Mouse (Mus musculus): ENCODE results near the gene Slc25a38. TPM values are rescaled to one million over a fixed set of nuclear protein-coding genes. Genes with fewer than 3 reads are reported as not detected.
A peak's percentile ranks its signal among the peaks of the same experiment; 100 is the strongest.
"Not testable (repeated sequence)": the region's sequence is repeated elsewhere in the genome, so short reads cannot be mapped to it uniquely, and the experiment has no call there.

Gene Slc25a38
- polyA plus RNA-seq, 1 experiment from 2014 or later = 18.7 TPM

DNA sequence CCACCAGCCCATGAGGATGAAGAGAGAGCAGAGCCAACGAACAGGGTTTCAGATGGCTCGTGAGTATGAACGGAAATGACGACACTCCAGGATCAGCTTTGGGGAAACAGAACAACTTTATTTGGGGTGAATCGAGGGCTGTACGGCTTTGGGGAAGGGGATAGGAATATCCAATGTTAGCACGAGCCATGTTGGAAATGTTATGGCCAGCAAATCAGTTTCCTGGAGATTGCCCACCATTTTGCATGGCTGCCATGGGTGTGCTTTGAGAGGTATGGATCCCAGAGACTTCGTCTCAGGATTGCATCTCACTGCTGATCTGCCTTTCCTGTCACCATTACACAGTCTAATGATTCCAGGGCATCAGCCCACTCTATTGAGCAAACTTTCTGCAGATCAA is 10.9 kb upstream of the Slc25a38 start:
- Histone ChIP-seq H3K4me3 (no peak overlapping the region), H3K27ac (replicated peaks) (no peak overlapping the region), H3K9me3 (peaks cover 16% of the 10 kb centered on the region), H3K4me2 (no peak overlapping the region), H3K4me1 (no peaks in the 10 kb centered on the region), H3K36me3 (no peaks in the 10 kb centered on the region), H3K9ac (no peak overlapping the region), H3K27me3 (replicated peaks) (no peaks in the 10 kb centered on the region)
- ATAC-seq (ENCODE audit: extremely low read depth, insufficient number of reproducible peaks, low FRiP score, low TSS enrichment) = no peak
- 81% methylated on average over 8 of the region's 8 CpGs for WGBS

GRCm38 (mm10) chr9:120101165-120101564 is 9.0 kb upstream of the Slc25a38 start:
- Histone ChIP-seq H3K4me3 (no peak overlapping the region), H3K9ac (no peak overlapping the region), H3K9me3 (peaks cover 17% of the 10 kb centered on the region), H3K27me3 (replicated peaks) (no peaks in the 10 kb centered on the region), H3K4me1 (no peaks in the 10 kb centered on the region), H3K27ac (replicated peaks) (no peak overlapping the region), H3K4me2 (no peak overlapping the region), H3K36me3 (no peaks in the 10 kb centered on the region)
- ATAC-seq (ENCODE audit: extremely low read depth, insufficient number of reproducible peaks, low FRiP score, low TSS enrichment) = no peak
- WGBS = 83% methylated on average over 2 of the region's 2 CpGs

DNA sequence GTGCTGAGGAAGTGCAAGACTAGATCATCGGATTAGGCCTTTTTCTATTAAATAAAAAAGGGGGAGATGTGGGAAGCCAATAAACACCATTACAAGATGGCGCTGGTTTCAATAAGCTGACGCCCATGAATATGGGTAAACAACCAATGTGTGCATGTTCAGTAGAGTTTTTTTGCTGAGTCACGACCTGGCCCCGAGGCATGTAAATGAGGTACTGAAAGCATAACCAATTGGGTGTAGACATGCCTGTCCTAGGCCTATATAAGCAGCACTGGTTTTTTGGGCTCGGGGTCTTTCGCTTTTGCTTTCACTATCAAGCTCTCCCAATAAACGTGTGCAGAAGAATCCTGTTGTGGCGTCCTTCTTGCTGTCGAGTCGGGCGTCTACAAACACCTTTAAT is 1.2 kb upstream of the Slc25a38 start:
- H3K27me3 ChIP-seq (replicated peaks); H3K4me2 ChIP-seq; H3K4me3 ChIP-seq; H3K27ac ChIP-seq (replicated peaks); H3K9ac ChIP-seq; ATAC-seq (ENCODE audit: extremely low read depth, insufficient number of reproducible peaks, low FRiP score, low TSS enrichment); H3K36me3 ChIP-seq; H3K9me3 ChIP-seq: not testable (repeated sequence)
- 85% methylated on average over 12 of the region's 12 CpGs for WGBS
- peaks cover 11% of the 10 kb centered on the region for H3K4me1 ChIP-seq

GRCm38 (mm10) chr9:120111156-120111945 is 1.2 kb downstream of the Slc25a38 start:
- peaks cover 27% of the 10 kb centered on the region for H3K4me1 ChIP-seq
- no peak for ATAC-seq (ENCODE audit: extremely low read depth, insufficient number of reproducible peaks, low FRiP score, low TSS enrichment)
- 69% methylated on average over 15 of the region's 15 CpGs for whole genome bisulfite sequencing
- no peaks in the 10 kb centered on the region for H3K27me3 ChIP-seq (replicated peaks)
- H3K27ac ChIP-seq (replicated peaks) = peak overlapping the region; percentile 95
- H3K36me3 ChIP-seq = no peaks in the 10 kb centered on the region
- peak overlapping the region; percentile 90 for H3K4me3 ChIP-seq
- H3K9ac ChIP-seq = peak overlapping the region; percentile 88
- H3K9me3 ChIP-seq = no peaks in the 10 kb centered on the region
- peak overlapping the region; percentile 89 for H3K4me2 ChIP-seq

- Histone ChIP-seq H3K4me3 (no peak overlapping the region), H3K4me1 (peaks cover 27% of the 10 kb centered on the region), H3K36me3 (peaks cover 11% of the 10 kb centered on the region), H3K27ac (replicated peaks) (peak overlapping the region; percentile 13; the same call in 1 of the 2 replicates), H3K9ac (no peak overlapping the region), H3K4me2 (peak overlapping the region; percentile 36; the same call in 1 of the 2 replicates), H3K27me3 (replicated peaks) (no peaks in the 10 kb centered on the region), H3K9me3 (no peaks in the 10 kb centered on the region)
- ATAC-seq (ENCODE audit: extremely low read depth, insufficient number of reproducible peaks, low FRiP score, low TSS enrichment) = no peak
- 75% methylated on average over 6 of the region's 6 CpGs for WGBS
Observed at GRCm38 (mm10) chr9:120112472-120112871, 2.3 kb downstream of the Slc25a38 start.

DNA sequence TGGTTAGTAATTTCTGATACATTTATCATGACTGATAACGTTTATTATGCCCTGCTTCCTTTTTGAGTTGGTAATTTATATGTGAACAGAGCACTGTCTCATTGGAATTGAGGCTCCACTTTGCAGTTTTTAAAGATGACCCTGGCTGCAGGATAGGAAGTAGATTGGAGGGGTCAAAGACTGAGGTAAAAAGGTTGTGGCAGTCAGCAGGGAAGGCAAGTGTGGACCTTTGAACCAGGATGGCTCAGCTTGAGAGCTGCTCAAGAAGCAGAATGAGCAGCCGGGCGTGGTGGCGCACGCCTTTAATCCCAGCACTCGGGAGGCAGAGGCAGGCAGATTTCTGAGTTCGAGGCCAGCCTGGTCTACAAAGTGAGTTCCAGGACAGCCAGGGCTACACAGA is 3.3 kb downstream of the Slc25a38 start:
- Histone ChIP-seq H3K4me1 (peaks cover 27% of the 10 kb centered on the region), H3K27me3 (replicated peaks) (no peaks in the 10 kb centered on the region), H3K9me3 (no peaks in the 10 kb centered on the region), H3K9ac (no peak overlapping the region), H3K4me3 (no peak overlapping the region), H3K4me2 (peak overlapping the region; percentile 36; the same call in 1 of the 2 replicates), H3K27ac (replicated peaks) (no peak overlapping the region), H3K36me3 (peaks cover 21% of the 10 kb centered on the region)
- no peak for ATAC-seq (ENCODE audit: extremely low read depth, insufficient number of reproducible peaks, low FRiP score, low TSS enrichment)
- 89% methylated on average over 7 of the region's 7 CpGs for WGBS

DNA sequence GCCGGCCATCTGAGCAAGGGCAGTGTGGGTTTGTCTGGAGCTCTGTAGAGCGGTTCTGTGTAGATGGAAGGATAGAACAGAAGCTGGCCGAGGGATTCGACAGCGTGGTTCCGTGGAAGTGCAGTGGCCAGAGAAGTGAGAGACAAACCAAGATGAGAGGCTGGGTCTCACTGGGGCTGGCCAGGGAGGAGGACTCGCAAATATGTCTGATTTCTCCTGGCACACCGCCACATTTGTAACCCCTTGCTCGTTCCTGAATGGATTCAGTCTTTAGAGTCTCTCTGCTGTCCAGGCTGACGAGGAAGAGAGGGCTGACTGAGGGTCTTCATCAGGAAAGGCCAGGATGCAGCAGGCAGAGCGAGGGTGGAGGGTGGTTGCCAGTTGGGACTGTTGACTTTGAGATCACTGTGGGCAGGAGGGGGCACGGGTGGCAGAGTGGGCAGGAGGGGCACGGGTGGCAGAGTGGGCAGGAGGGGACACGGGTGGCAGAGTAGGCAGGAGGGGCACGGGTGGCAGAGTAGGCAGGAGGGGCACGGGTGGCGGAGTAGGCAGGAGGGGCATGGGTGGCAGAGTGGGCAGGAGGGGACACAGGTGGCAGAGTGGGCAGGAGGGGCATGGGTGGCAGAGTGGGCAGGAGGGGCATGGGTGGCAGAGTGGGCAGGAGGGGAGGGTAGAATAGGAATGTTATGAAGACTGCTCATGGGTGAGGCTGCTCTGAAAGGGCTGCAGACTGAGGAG is 4.0 kb downstream of the Slc25a38 start:
- Histone ChIP-seq H3K27ac (replicated peaks) (no peak overlapping the region; the same call in 1 of the 2 replicates), H3K36me3 (peaks cover 28% of the 10 kb centered on the region), H3K27me3 (replicated peaks) (no peaks in the 10 kb centered on the region), H3K4me1 (peaks cover 27% of the 10 kb centered on the region), H3K4me3 (no peak overlapping the region), H3K9me3 (no peaks in the 10 kb centered on the region), H3K4me2 (peak overlapping the region; percentile 48), H3K9ac (no peak overlapping the region)
- no peak for ATAC-seq (ENCODE audit: extremely low read depth, insufficient number of reproducible peaks, low FRiP score, low TSS enrichment)
- WGBS = 83% methylated on average over 17 of the region's 17 CpGs

DNA sequence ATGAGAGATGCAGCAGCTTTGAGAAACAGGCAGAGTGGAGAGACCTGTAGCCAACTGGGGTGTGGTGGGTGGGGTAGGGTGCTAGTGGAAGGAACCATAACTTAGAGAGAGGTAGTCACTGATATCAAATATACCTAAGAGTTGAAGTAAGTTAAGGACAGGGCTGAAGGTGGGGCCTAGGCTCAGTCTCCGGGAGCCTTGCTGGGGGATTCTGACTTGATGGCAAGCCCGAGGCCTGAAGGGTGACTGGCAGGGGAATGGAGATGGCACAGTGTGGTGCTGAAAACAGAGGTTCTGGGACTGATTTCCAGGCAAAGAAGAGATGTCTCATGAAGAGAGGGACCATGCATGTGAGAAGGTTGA is 4.6 kb downstream of the Slc25a38 start:
- H3K36me3 ChIP-seq = peaks cover 33% of the 10 kb centered on the region
- peak overlapping the region; percentile 58; the same call in 1 of the 2 replicates for H3K27ac ChIP-seq (replicated peaks)
- H3K4me3 ChIP-seq = no peak overlapping the region
- peak overlapping the region; percentile 64; the same call in 1 of the 2 replicates for H3K9ac ChIP-seq
- H3K27me3 ChIP-seq (replicated peaks) = no peaks in the 10 kb centered on the region
- H3K4me2 ChIP-seq = peak overlapping the region; percentile 48
- ATAC-seq (ENCODE audit: extremely low read depth, insufficient number of reproducible peaks, low FRiP score, low TSS enrichment) = no peak
- 85% methylated on average over 2 of the region's 2 CpGs for WGBS
- no peaks in the 10 kb centered on the region for H3K9me3 ChIP-seq
- H3K4me1 ChIP-seq = peaks cover 27% of the 10 kb centered on the region

- Histone ChIP-seq H3K9ac (peak overlapping the region; percentile 64), H3K4me3 (peak overlapping the region; percentile 16; the same call in 1 of the 2 replicates), H3K4me1 (peaks cover 27% of the 10 kb centered on the region), H3K36me3 (peaks cover 41% of the 10 kb centered on the region), H3K27ac (replicated peaks) (peak overlapping the region; percentile 58), H3K4me2 (peak overlapping the region; percentile 48), H3K27me3 (replicated peaks) (no peaks in the 10 kb centered on the region), H3K9me3 (no peaks in the 10 kb centered on the region)
- WGBS = 45% methylated on average over 5 of the region's 5 CpGs
- ATAC-seq (ENCODE audit: extremely low read depth, insufficient number of reproducible peaks, low FRiP score, low TSS enrichment) = peak; percentile 75
Observed at GRCm38 (mm10) chr9:120115580-120115979, 5.4 kb downstream of the Slc25a38 start.

- Histone ChIP-seq H3K27ac (replicated peaks) (peak overlapping the region; percentile 58), H3K4me3 (peak overlapping the region; percentile 16), H3K36me3 (peaks cover 48% of the 10 kb centered on the region), H3K4me2 (peak overlapping the region; percentile 48), H3K9me3 (no peaks in the 10 kb centered on the region), H3K4me1 (peaks cover 23% of the 10 kb centered on the region), H3K27me3 (replicated peaks) (no peaks in the 10 kb centered on the region), H3K9ac (peak overlapping the region; percentile 64; the same call in 1 of the 2 replicates)
- WGBS = 74% methylated on average over 8 of the region's 8 CpGs
- ATAC-seq (ENCODE audit: extremely low read depth, insufficient number of reproducible peaks, low FRiP score, low TSS enrichment) = no peak
Observed at GRCm38 (mm10) chr9:120116184-120116624, 6.0 kb downstream of the Slc25a38 start.

DNA sequence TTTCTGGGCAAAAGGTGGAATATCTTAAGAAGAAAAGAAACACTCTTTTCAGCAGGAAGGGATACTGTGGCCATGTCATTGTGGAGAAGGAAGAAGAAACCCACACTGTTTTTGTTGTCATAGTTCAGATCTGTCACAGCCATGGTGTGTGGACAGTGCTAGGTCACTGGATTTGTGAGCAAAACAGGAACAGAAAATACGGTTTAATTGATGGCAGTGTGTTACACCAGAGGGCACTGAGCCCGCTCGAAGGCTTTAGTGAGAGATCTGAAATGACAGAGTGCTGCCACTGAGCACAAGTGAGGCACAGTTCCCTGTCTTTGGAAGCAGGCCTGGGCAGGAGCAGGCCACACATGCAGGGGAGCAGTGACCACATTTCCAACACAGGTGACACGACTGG is 8.0 kb downstream of the Slc25a38 start:
- ATAC-seq (ENCODE audit: extremely low read depth, insufficient number of reproducible peaks, low FRiP score, low TSS enrichment) = no peak
- Histone ChIP-seq H3K9ac (no peak overlapping the region), H3K4me1 (peaks cover 16% of the 10 kb centered on the region), H3K36me3 (peaks cover 63% of the 10 kb centered on the region), H3K9me3 (no peaks in the 10 kb centered on the region), H3K4me3 (no peak overlapping the region), H3K27ac (replicated peaks) (no peak overlapping the region), H3K27me3 (replicated peaks) (no peaks in the 10 kb centered on the region), H3K4me2 (peak overlapping the region; percentile 48)
- WGBS = 87% methylated on average over 4 of the region's 4 CpGs

Measured in heart, embryonic 13.5 days (tissue).